Mouse (Mus musculus) midbrain, embryonic 13.5 days (tissue): ENCODE measurements around the gene Olfr920. TPM values are rescaled to one million over a fixed set of nuclear protein-coding genes. Genes with fewer than 3 reads are reported as not detected.

Experiments used
- polyA plus RNA-seq: library from polyadenylated mRNA; unstranded; fragments of >200 nt; fragmentation: Nextera tagmentation; extraction: Ambion mirVana; gene quantifications from 2 replicates; pipeline ENCODE4 v1.2.1, GENCODE M21; 2015

Gene Olfr920
- polyA plus RNA-seq, 1 experiment from 2014 or later: not detected

Other genes with a start within 250 kb of the Olfr920 start
- gene Olfr911-ps1, start 230.7 kb upstream of the Olfr920 start, polyA plus RNA-seq: not detected in 2 replicates
- gene Olfr910, start 214.4 kb upstream of the Olfr920 start, polyA plus RNA-seq: not detected in 2 replicates
- not detected in 2 replicates for gene Olfr912, start 172.1 kb upstream of the Olfr920 start, polyA plus RNA-seq
- gene Olfr913, start 159.5 kb upstream of the Olfr920 start, polyA plus RNA-seq: not detected in 2 replicates
- not detected in 2 replicates for gene Olfr914, start 147.2 kb upstream of the Olfr920 start, polyA plus RNA-seq
- not detected in 2 replicates for gene Olfr916, start 92.4 kb upstream of the Olfr920 start, polyA plus RNA-seq
- gene Olfr917, start 86.5 kb upstream of the Olfr920 start, polyA plus RNA-seq: not detected in 2 replicates
- gene Olfr918, start 77.7 kb upstream of the Olfr920 start, polyA plus RNA-seq: not detected in 2 replicates
- not detected in 2 replicates for gene Olfr919, start 48.6 kb upstream of the Olfr920 start, polyA plus RNA-seq
- gene Vwa5a, start 34.0 kb upstream of the Olfr920 start, polyA plus RNA-seq: 6.0 and 8.3 TPM in 2 replicates
- not detected in 2 replicates for gene Olfr921, start 20.8 kb downstream of the Olfr920 start, polyA plus RNA-seq
- not detected in 2 replicates for gene Olfr922, start 62.3 kb downstream of the Olfr920 start, polyA plus RNA-seq
- not detected in 2 replicates for gene Olfr923, start 74.2 kb downstream of the Olfr920 start, polyA plus RNA-seq
- gene Olfr924, start 92.2 kb downstream of the Olfr920 start, polyA plus RNA-seq: not detected in 2 replicates
- gene Olfr26, start 102.8 kb downstream of the Olfr920 start, polyA plus RNA-seq: not detected in 2 replicates
- gene Olfr926, start 124.8 kb downstream of the Olfr920 start, polyA plus RNA-seq: not detected in 2 replicates
- not detected in 2 replicates for gene Olfr930, start 177.5 kb downstream of the Olfr920 start, polyA plus RNA-seq
- not detected in 2 replicates for gene Olfr933, start 220.0 kb downstream of the Olfr920 start, polyA plus RNA-seq
- not detected in 2 replicates for gene Olfr934, start 236.0 kb downstream of the Olfr920 start, polyA plus RNA-seq
- not detected in 2 replicates for gene Olfr935, start 247.4 kb downstream of the Olfr920 start, polyA plus RNA-seq